Mouse (Mus musculus) limb, embryonic 11.5 days (tissue): ENCODE results near the gene Gpc3. TPM values are rescaled to one million over a fixed set of nuclear protein-coding genes. Genes with fewer than 3 reads are reported as not detected.
A peak's percentile ranks its signal among the peaks of the same experiment; 100 is the strongest.

Experiments used
- ATAC-seq: fragments of 200-750 bp; cut with Nextera tagmentation; 2 replicates; pipeline ENCODE4 v1.8.0; 2017; ENCODE audit warnings: low read depth; ENCODE audit not compliant: insufficient number of reproducible peaks, low FRiP score, low TSS enrichment
- DNase-seq: peaks from one replicate; pipeline ENCODE4 v3.0.0-alpha.2; 2015; ENCODE audit warnings: low spot score
- H3K27ac ChIP-seq: fragments of 300-500 bp; sonication (generic); replicated peaks from 2 replicates; pipeline ENCODE4 v1.5.1; 2014; ENCODE audit warnings: low read depth, mild to moderate bottlenecking, low read length
- H3K27me3 ChIP-seq: fragments of 300-500 bp; sonication (generic); 2 replicates; pipeline ENCODE4 v1.6.1; 2014; ENCODE audit warnings: mild to moderate bottlenecking, low read length, mixed read lengths; ENCODE audit not compliant: control insufficient read depth, insufficient read depth
- H3K36me3 ChIP-seq: fragments of 300-500 bp; sonication (generic); 2 replicates; pipeline ENCODE4 v1.6.1; 2014; ENCODE audit warnings: mild to moderate bottlenecking, low read length, moderate library complexity, mixed read lengths; ENCODE audit not compliant: control insufficient read depth, insufficient read depth
- H3K4me1 ChIP-seq: fragments of 300-500 bp; sonication (generic); 2 replicates; pipeline ENCODE4 v1.6.1; 2014; ENCODE audit warnings: low read length, mixed read lengths; ENCODE audit not compliant: control insufficient read depth, insufficient read depth
- H3K4me2 ChIP-seq: fragments of 300-500 bp; sonication (generic); 2 replicates; pipeline ENCODE4 v1.6.1; 2014; ENCODE audit warnings: low read depth, mild to moderate bottlenecking, moderate library complexity; ENCODE audit not compliant: severe bottlenecking
- H3K4me3 ChIP-seq: fragments of 300-500 bp; sonication (generic); 2 replicates; pipeline ENCODE4 v1.5.1; 2014; ENCODE audit warnings: low read depth, low read length
- H3K9ac ChIP-seq: fragments of 300-500 bp; sonication (generic); 2 replicates; pipeline ENCODE4 v1.6.1; 2014; ENCODE audit warnings: mild to moderate bottlenecking, low read length
- H3K9me3 ChIP-seq: fragments of 300-500 bp; sonication (generic); 2 replicates; pipeline ENCODE4 v1.6.1; 2016; ENCODE audit warnings: low read length; ENCODE audit not compliant: control insufficient read depth
- WGBS: fragments of 180-500 bp; shearing (Covaris S2); extraction: QIAGEN DNeasy Blood & Tissue Kit; methylation state at CpG from one replicate; pipeline ENCODE4 v1.1.7; 2014; 5-methylcytosine and 5-hydroxymethylcytosine counted together
- polyA plus RNA-seq: library from polyadenylated mRNA; unstranded; fragments of >200 nt; fragmentation: Nextera tagmentation; extraction: Ambion mirVana; gene quantifications from 2 replicates; pipeline ENCODE4 v1.2.1, GENCODE M21; 2014

Gene Gpc3
- polyA plus RNA-seq, 1 experiment from 2014 or later = 1,394 TPM

- H3K9ac ChIP-seq = no peak overlapping the region
- H3K27ac ChIP-seq = no peak overlapping the region
- WGBS = 57% methylated on average over 6 of the region's 6 CpGs
- no peaks in the 10 kb centered on the region for H3K27me3 ChIP-seq
- H3K4me3 ChIP-seq = no peak overlapping the region
- ATAC-seq = no peak
- H3K36me3 ChIP-seq = no peaks in the 10 kb centered on the region
- no peak overlapping the region for H3K4me2 ChIP-seq
- DNase-seq = no peak
- H3K9me3 ChIP-seq = no peaks in the 10 kb centered on the region
- H3K4me1 ChIP-seq = peaks cover 10% of the 10 kb centered on the region; the same call in 1 of the 2 replicates
Measured at GRCm38 (mm10) chrX:52633976-52634375, 20.2 kb upstream of the Gpc3 start.

- WGBS = 20% methylated on average over 7 of the region's 7 CpGs
- no peak for DNase-seq
- H3K27me3 ChIP-seq = no peaks in the 10 kb centered on the region
Measured at GRCm38 (mm10) chrX:52632688-52633324, 19.1 kb upstream of the Gpc3 start.

GRCm38 (mm10) chrX:52626963-52627716, 13.4 kb upstream of the Gpc3 start:
- H3K4me1 ChIP-seq = peaks cover 18% of the 10 kb centered on the region; the same call in 1 of the 2 replicates
- DNase-seq (no peak), ATAC-seq (peak; percentile 57; the same call in 1 of the 2 replicates)
- H3K9ac ChIP-seq = no peak overlapping the region
- peak overlapping the region; percentile 80 for H3K27ac ChIP-seq
- H3K4me3 ChIP-seq = no peak overlapping the region
- WGBS = 40% methylated on average over 6 of the region's 6 CpGs
- no peak overlapping the region for H3K4me2 ChIP-seq
- no peaks in the 10 kb centered on the region for H3K36me3 ChIP-seq
- H3K27me3 ChIP-seq = no peaks in the 10 kb centered on the region
- no peaks in the 10 kb centered on the region for H3K9me3 ChIP-seq

More at GRCm38 (mm10) chrX:52632688-52633324, 19.1 kb upstream of the Gpc3 start:
- H3K4me2 ChIP-seq = no peak overlapping the region
- no peak overlapping the region for H3K4me3 ChIP-seq
- no peaks in the 10 kb centered on the region for H3K9me3 ChIP-seq
- no peaks in the 10 kb centered on the region for H3K36me3 ChIP-seq
- peaks cover 11% of the 10 kb centered on the region; the same call in 1 of the 2 replicates for H3K4me1 ChIP-seq
- ATAC-seq = no peak
- no peak overlapping the region for H3K9ac ChIP-seq
- 0 out of 2 replicates have a peak overlapping the region, but pooled peaks have one; percentile 30 for H3K27ac ChIP-seq

- DNase-seq = no peak
- H3K4me2 ChIP-seq = no peak overlapping the region
- H3K4me1 ChIP-seq = peaks cover 12% of the 10 kb centered on the region; the same call in 1 of the 2 replicates
- no peaks in the 10 kb centered on the region for H3K27me3 ChIP-seq
- no peak for ATAC-seq
- H3K27ac ChIP-seq = peak overlapping the region; percentile 57
- H3K4me3 ChIP-seq = no peak overlapping the region
- no peaks in the 10 kb centered on the region for H3K36me3 ChIP-seq
- 32% methylated on average over 3 of the region's 3 CpGs for WGBS
- no peak overlapping the region for H3K9ac ChIP-seq
- H3K9me3 ChIP-seq = no peaks in the 10 kb centered on the region
Measured at GRCm38 (mm10) chrX:52617813-52618212, 4.1 kb upstream of the Gpc3 start.

- peak; percentile 51 for DNase-seq
- Histone ChIP-seq H3K27ac (peak overlapping the region; percentile 48), H3K36me3 (no peaks in the 10 kb centered on the region), H3K9me3 (no peaks in the 10 kb centered on the region), H3K27me3 (no peaks in the 10 kb centered on the region), H3K4me2 (no peak overlapping the region), H3K4me3 (no peak overlapping the region), H3K9ac (no peak overlapping the region), H3K4me1 (peaks cover 12% of the 10 kb centered on the region; the same call in 1 of the 2 replicates)
- 25% methylated on average over 5 of the region's 5 CpGs for WGBS
- ATAC-seq = no peak
Measured at GRCm38 (mm10) chrX:52616152-52616551, 2.4 kb upstream of the Gpc3 start.

GRCm38 (mm10) chrX:52614031-52614381, 256 bp upstream of the Gpc3 start:
- Histone ChIP-seq H3K27ac (peak overlapping the region; percentile 89), H3K27me3 (no peaks in the 10 kb centered on the region), H3K36me3 (no peaks in the 10 kb centered on the region), H3K9ac (peak overlapping the region; percentile 93), H3K9me3 (no peaks in the 10 kb centered on the region), H3K4me2 (peak overlapping the region; percentile 54), H3K4me1 (peaks cover 12% of the 10 kb centered on the region; the same call in 1 of the 2 replicates), H3K4me3 (peak overlapping the region; percentile 71)
- WGBS = 26% methylated on average over 13 of the region's 23 CpGs
- ATAC-seq (peak; percentile 95), DNase-seq (peak; percentile 88)

GRCm38 (mm10) chrX:52612806-52613205, 944 bp downstream of the Gpc3 start:
- no peak for DNase-seq

GRCm38 (mm10) chrX:52611987-52612670, 1.6 kb downstream of the Gpc3 start:
- H3K4me2 ChIP-seq = peak overlapping the region; percentile 54
- H3K36me3 ChIP-seq = no peaks in the 10 kb centered on the region
- H3K27me3 ChIP-seq = no peaks in the 10 kb centered on the region
- peak overlapping the region; percentile 89 for H3K27ac ChIP-seq
- ATAC-seq (no peak), DNase-seq (peak; percentile 49)
- H3K4me1 ChIP-seq = peaks cover 3% of the 10 kb centered on the region; the same call in 1 of the 2 replicates
- peak overlapping the region; percentile 93 for H3K9ac ChIP-seq
- H3K9me3 ChIP-seq = no peaks in the 10 kb centered on the region
- 22% methylated on average over 28 of the region's 28 CpGs for WGBS
- peak overlapping the region; percentile 71 for H3K4me3 ChIP-seq

More at GRCm38 (mm10) chrX:52612806-52613205, 944 bp downstream of the Gpc3 start:
- H3K36me3 ChIP-seq = no peaks in the 10 kb centered on the region
- no peak for ATAC-seq
- H3K9ac ChIP-seq = peak overlapping the region; percentile 93
- H3K4me1 ChIP-seq = peaks cover 8% of the 10 kb centered on the region; the same call in 1 of the 2 replicates
- peak overlapping the region; percentile 71 for H3K4me3 ChIP-seq
- no peaks in the 10 kb centered on the region for H3K27me3 ChIP-seq
- 21% methylated on average over 12 of the region's 12 CpGs for WGBS
- no peaks in the 10 kb centered on the region for H3K9me3 ChIP-seq
- peak overlapping the region; percentile 54; the same call in 1 of the 2 replicates for H3K4me2 ChIP-seq
- H3K27ac ChIP-seq = peak overlapping the region; percentile 89
